ENCODE assay signal across 14 mouse cellular contexts in the genomic region with DNA sequence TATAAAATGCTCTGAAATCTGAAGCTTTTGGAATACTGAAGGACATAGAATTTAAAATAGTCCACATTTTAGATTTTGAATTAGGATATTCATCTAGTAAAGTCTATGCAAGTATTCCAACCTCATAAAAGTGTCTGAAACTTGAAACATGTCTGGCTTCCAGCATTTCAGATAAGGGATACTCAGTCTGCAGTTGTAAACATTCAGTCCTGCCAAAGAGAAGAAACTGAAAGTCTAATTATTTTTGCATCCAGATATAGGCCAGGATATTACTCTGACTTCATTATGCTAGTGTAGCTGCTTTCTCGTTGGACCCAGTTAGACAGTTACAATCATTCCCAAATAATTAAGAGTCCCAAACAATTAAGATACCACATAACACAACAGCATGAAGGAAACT.
"Had no signal": no experiment of that assay in that cellular context is flagged by ENCODE, and none has a peak within 500 bp of the region (broad histone marks: within the 10 kb centered on the region; RNA-seq: fewer than 3 reads in every experiment).

No protein-coding gene starts in this region.

- H3K9me3 ChIP-seq: kidney, embryonic 15.5 days; limb, embryonic 15.5 days; liver, embryonic 13.5 days; stomach, embryonic 15.5 days had no signal

- DNase-seq: kidney, adult 8-10 months; kidney, postnatal 25 days; layer of hippocampus, postnatal 36 days; liver, embryonic 13.5 days; lung, adult 2 months; lung, postnatal 36 days; midbrain, embryonic 14.5 days; right cerebral cortex, postnatal 4 days; thymus, postnatal 25 days had no signal

- H3K36me3 ChIP-seq: kidney, embryonic 15.5 days; limb, embryonic 15.5 days; liver, embryonic 13.5 days; stomach, embryonic 15.5 days had no signal

- H3K9ac ChIP-seq: kidney, embryonic 15.5 days; limb, embryonic 15.5 days; liver, embryonic 13.5 days; stomach, embryonic 15.5 days had no signal

- H3K27me3 ChIP-seq: kidney, embryonic 15.5 days; limb, embryonic 15.5 days; liver, embryonic 13.5 days; stomach, embryonic 15.5 days had no signal

- H3K27ac ChIP-seq: kidney, embryonic 15.5 days; limb, embryonic 15.5 days; liver, embryonic 13.5 days; stomach, embryonic 15.5 days had no signal

- H3K4me3 ChIP-seq: kidney, embryonic 15.5 days; limb, embryonic 15.5 days; liver, embryonic 13.5 days; stomach, embryonic 15.5 days had no signal

- H3K4me2 ChIP-seq: kidney, embryonic 15.5 days; limb, embryonic 15.5 days; liver, embryonic 13.5 days; midbrain, embryonic 11.5 days; stomach, embryonic 15.5 days had no signal

- H3K4me1 ChIP-seq: liver, embryonic 13.5 days; stomach, embryonic 15.5 days had no signal

- ATAC-seq: intestine, postnatal 0 days had no signal
